Mouse (Mus musculus): ENCODE measurements around the gene Birc6. TPM values are rescaled to one million over a fixed set of nuclear protein-coding genes. Genes with fewer than 3 reads are reported as not detected.

Birc6 gene
- polyA plus RNA-seq, 1 experiment from 2014 or later: 116 TPM

GRCm38 (mm10) chr17:74580738-74581137 lies 52.6 kb downstream of the Birc6 start:
- no peaks in the 10 kb centered on the region for H3K9me3 ChIP-seq (ENCODE audit: control insufficient read depth, low read length)
- no peaks in the 10 kb centered on the region for H3K27me3 ChIP-seq (ENCODE audit: control insufficient read depth, insufficient read depth, low read length)
- ATAC-seq (ENCODE audit: low FRiP score, low TSS enrichment): no peak
- no peaks in the 10 kb centered on the region for H3K4me1 ChIP-seq (ENCODE audit: control insufficient read depth, insufficient read depth, low read length)
- H3K9ac ChIP-seq (replicated peaks; ENCODE audit: low read length): no peak overlapping the region
- H3K4me3 ChIP-seq (replicated peaks; ENCODE audit: low read depth, low read length): no peak overlapping the region
- no peak for DNase-seq
- H3K36me3 ChIP-seq (ENCODE audit: control insufficient read depth, insufficient read depth, low read length): peaks cover 22% of the 10 kb centered on the region
- no peak overlapping the region for H3K4me2 ChIP-seq (ENCODE audit: low read length)
- 95% methylated on average over 1 of the region's 1 CpGs for WGBS
- no peak overlapping the region for H3K27ac ChIP-seq (replicated peaks; ENCODE audit: low read depth, low read length)

- Histone ChIP-seq H3K27ac (replicated peaks; ENCODE audit: low read depth, low read length) (no peak overlapping the region), H3K4me1 (ENCODE audit: control insufficient read depth, insufficient read depth, low read length) (no peaks in the 10 kb centered on the region), H3K27me3 (ENCODE audit: control insufficient read depth, insufficient read depth, low read length) (no peaks in the 10 kb centered on the region), H3K9me3 (ENCODE audit: control insufficient read depth, low read length) (no peaks in the 10 kb centered on the region), H3K36me3 (ENCODE audit: control insufficient read depth, insufficient read depth, low read length) (0 out of 2 replicates have a peak, but pooled peaks cover 3% of the 10 kb centered on the region), H3K4me2 (ENCODE audit: low read length) (no peak overlapping the region), H3K9ac (replicated peaks; ENCODE audit: low read length) (no peak overlapping the region), H3K4me3 (replicated peaks; ENCODE audit: low read depth, low read length) (no peak overlapping the region)
- ATAC-seq (ENCODE audit: low FRiP score, low TSS enrichment) (no peak), DNase-seq (no peak)
- 91% methylated on average over 3 of the region's 3 CpGs for WGBS
Measured at GRCm38 (mm10) chr17:74586768-74587167, 58.7 kb downstream of the Birc6 start.

DNA sequence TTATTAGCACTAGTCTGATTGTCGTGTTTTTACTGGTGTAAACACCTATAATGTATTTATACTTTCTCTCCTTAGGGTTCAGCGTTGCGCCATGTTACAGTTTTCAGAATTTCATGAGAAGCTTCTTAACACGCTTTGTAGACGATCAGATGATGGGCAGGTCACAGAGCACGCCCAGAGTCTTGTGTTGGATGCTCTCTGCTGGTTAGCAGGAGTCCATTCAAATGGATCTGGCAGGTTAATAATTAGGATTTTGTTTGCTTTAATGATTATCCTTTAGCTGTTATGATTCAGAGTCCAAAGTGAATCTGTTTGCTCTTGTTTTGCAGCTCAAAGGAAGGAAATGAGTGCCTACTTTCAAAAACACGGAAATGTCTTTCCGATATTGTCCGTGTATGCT lies 70.8 kb downstream of the Birc6 start:
- H3K36me3 ChIP-seq (ENCODE audit: control insufficient read depth, insufficient read depth, low read length): peaks cover 68% of the 10 kb centered on the region
- H3K27ac ChIP-seq (replicated peaks; ENCODE audit: low read depth, low read length): no peak overlapping the region
- H3K9me3 ChIP-seq (ENCODE audit: control insufficient read depth, low read length): no peaks in the 10 kb centered on the region
- H3K27me3 ChIP-seq (ENCODE audit: control insufficient read depth, insufficient read depth, low read length): no peaks in the 10 kb centered on the region
- no peak overlapping the region for H3K4me3 ChIP-seq (replicated peaks; ENCODE audit: low read depth, low read length)
- no peak overlapping the region for H3K4me2 ChIP-seq (ENCODE audit: low read length)
- H3K4me1 ChIP-seq (ENCODE audit: control insufficient read depth, insufficient read depth, low read length): no peaks in the 10 kb centered on the region
- 95% methylated on average over 9 of the region's 9 CpGs for WGBS
- no peak for DNase-seq
- no peak for ATAC-seq (ENCODE audit: low FRiP score, low TSS enrichment)
- H3K9ac ChIP-seq (replicated peaks; ENCODE audit: low read length): no peak overlapping the region

DNA sequence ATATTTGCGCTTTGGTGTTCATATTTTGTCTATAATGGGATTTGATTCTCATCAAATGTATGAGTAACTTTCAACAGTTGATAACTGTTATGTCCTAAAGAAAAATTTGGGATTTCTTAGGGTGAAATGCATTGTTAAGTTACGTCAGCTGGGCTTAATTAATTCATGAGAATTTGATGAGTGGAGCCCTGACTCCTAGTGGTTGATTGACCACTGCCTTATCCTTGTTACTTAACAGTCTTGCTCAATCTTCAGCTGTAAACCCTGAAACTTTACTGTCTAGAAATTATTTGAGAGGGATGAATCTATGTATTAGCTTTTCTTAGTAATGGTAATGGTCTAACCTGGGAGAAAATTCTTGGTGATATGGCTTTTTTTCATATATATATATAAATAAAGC lies 71.3 kb downstream of the Birc6 start:
- H3K4me3 ChIP-seq (replicated peaks; ENCODE audit: low read depth, low read length): no peak overlapping the region
- peaks cover 68% of the 10 kb centered on the region for H3K36me3 ChIP-seq (ENCODE audit: control insufficient read depth, insufficient read depth, low read length)
- H3K9ac ChIP-seq (replicated peaks; ENCODE audit: low read length): no peak overlapping the region
- no peaks in the 10 kb centered on the region for H3K4me1 ChIP-seq (ENCODE audit: control insufficient read depth, insufficient read depth, low read length)
- H3K27ac ChIP-seq (replicated peaks; ENCODE audit: low read depth, low read length): no peak overlapping the region
- DNase-seq: no peak
- H3K9me3 ChIP-seq (ENCODE audit: control insufficient read depth, low read length): no peaks in the 10 kb centered on the region
- no peaks in the 10 kb centered on the region for H3K27me3 ChIP-seq (ENCODE audit: control insufficient read depth, insufficient read depth, low read length)
- 88% methylated on average over 2 of the region's 2 CpGs for WGBS
- ATAC-seq (ENCODE audit: low FRiP score, low TSS enrichment): no peak
- H3K4me2 ChIP-seq (ENCODE audit: low read length): no peak overlapping the region

DNA sequence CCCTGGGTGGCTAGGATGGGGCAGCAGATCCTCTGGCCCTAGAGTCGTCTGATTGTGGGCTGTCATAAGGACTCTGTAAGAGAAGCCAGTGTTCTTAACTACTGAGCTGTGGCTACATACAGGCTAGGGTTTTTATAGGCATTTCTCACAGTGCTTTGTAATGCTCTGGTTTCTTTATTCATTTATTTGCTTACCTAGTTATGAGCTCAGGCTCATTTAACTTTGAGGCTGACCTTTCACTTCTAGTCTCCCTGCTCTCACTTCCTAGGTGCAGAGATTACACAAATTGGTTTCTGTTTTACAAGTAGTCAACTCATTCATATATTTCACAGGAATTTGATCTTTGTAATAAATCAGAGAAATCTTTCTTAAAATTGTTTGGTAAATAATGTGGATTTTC lies 73.1 kb downstream of the Birc6 start:
- ATAC-seq (ENCODE audit: low FRiP score, low TSS enrichment) (no peak), DNase-seq (no peak)
- Histone ChIP-seq H3K9ac (replicated peaks; ENCODE audit: low read length) (no peak overlapping the region), H3K4me2 (ENCODE audit: low read length) (no peak overlapping the region), H3K4me1 (ENCODE audit: control insufficient read depth, insufficient read depth, low read length) (no peaks in the 10 kb centered on the region), H3K36me3 (ENCODE audit: control insufficient read depth, insufficient read depth, low read length) (peaks cover 68% of the 10 kb centered on the region), H3K27me3 (ENCODE audit: control insufficient read depth, insufficient read depth, low read length) (no peaks in the 10 kb centered on the region), H3K27ac (replicated peaks; ENCODE audit: low read depth, low read length) (no peak overlapping the region), H3K4me3 (replicated peaks; ENCODE audit: low read depth, low read length) (no peak overlapping the region), H3K9me3 (ENCODE audit: control insufficient read depth, low read length) (no peaks in the 10 kb centered on the region)
- WGBS: 92% methylated on average over 1 of the region's 1 CpGs

DNA sequence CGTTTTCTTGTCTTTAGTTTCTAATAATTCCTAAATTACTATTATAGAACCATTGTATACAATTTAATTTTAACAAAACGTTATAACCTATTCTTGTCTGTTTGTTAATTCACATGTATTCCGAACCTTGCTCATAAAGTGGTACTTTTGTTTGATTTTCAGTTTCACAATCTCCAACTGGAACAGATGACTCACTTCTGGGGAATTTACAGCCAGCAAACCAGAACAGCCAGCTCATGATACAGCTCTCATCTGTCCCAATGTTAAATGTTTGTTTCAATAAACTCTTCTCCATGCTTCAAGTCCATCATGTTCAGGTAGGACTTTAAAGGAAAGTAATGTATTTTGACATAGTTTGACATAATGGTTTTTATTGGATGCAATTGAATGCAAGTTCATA lies 102.7 kb downstream of the Birc6 start:
- Histone ChIP-seq H3K4me3 (replicated peaks; ENCODE audit: low read depth, low read length) (no peak overlapping the region), H3K4me1 (ENCODE audit: control insufficient read depth, insufficient read depth, low read length) (no peaks in the 10 kb centered on the region), H3K27me3 (ENCODE audit: control insufficient read depth, insufficient read depth, low read length) (no peaks in the 10 kb centered on the region), H3K9ac (replicated peaks; ENCODE audit: low read length) (no peak overlapping the region), H3K36me3 (ENCODE audit: control insufficient read depth, insufficient read depth, low read length) (peaks cover 81% of the 10 kb centered on the region), H3K27ac (replicated peaks; ENCODE audit: low read depth, low read length) (no peak overlapping the region), H3K9me3 (ENCODE audit: control insufficient read depth, low read length) (no peaks in the 10 kb centered on the region), H3K4me2 (ENCODE audit: low read length) (no peak overlapping the region)
- ATAC-seq (ENCODE audit: low FRiP score, low TSS enrichment) (no peak), DNase-seq (no peak)
- 96% methylated on average over 3 of the region's 3 CpGs for WGBS

- Histone ChIP-seq H3K4me3 (replicated peaks; ENCODE audit: low read depth, low read length) (no peak overlapping the region), H3K9ac (replicated peaks; ENCODE audit: low read length) (no peak overlapping the region), H3K9me3 (ENCODE audit: control insufficient read depth, low read length) (no peaks in the 10 kb centered on the region), H3K27me3 (ENCODE audit: control insufficient read depth, insufficient read depth, low read length) (no peaks in the 10 kb centered on the region), H3K4me1 (ENCODE audit: control insufficient read depth, insufficient read depth, low read length) (no peaks in the 10 kb centered on the region), H3K27ac (replicated peaks; ENCODE audit: low read depth, low read length) (no peak overlapping the region), H3K4me2 (ENCODE audit: low read length) (no peak overlapping the region), H3K36me3 (ENCODE audit: control insufficient read depth, insufficient read depth, low read length) (peaks cover 65% of the 10 kb centered on the region)
- ATAC-seq (ENCODE audit: low FRiP score, low TSS enrichment): no peak
- no peak for DNase-seq
Measured at GRCm38 (mm10) chr17:74642445-74642844, 114.3 kb downstream of the Birc6 start.

DNA sequence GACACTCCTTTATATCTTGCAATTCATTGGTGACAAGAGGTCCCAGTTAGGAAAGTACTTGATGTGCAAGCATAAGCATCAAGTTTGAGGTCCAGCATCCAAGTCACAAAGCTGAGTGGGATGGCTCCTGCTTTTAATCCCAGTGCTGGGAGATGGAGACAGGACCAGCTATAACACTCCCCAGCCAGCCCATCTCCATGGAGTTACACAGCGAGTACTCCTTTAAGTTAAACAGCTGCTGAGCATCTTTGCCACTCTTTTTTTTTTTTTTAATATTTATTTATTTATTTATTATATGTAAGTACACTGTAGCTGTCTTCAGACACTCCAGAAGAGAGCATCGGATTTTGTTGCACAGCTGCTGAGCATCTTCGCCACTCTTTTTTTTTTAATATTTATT lies 130.3 kb downstream of the Birc6 start:
- WGBS: 99% methylated on average over 3 of the region's 3 CpGs
- DNase-seq (no peak), ATAC-seq (ENCODE audit: low FRiP score, low TSS enrichment) (no peak)

DNA sequence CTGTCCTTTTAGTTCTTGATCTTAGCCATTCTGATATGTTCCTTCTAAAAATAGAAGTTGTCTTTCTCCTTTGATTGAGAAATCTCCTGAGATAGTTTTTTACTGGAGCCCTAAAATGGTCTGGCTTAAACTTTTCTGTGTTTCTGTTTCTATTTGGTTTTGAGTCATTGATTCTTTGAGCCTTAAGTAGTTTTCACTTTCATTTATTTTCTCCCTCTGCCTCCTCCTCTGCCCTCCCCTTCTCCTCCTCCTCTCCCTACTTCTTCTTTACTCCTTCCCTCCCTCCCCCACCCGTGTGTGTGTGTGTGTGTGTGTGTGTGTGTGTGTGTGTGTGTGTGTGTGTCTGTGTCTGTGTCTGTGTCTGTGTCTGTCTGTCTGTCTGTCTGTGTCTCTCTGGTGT lies 139.9 kb downstream of the Birc6 start:
- H3K4me3 ChIP-seq (replicated peaks; ENCODE audit: low read depth, low read length): no peak overlapping the region
- no peaks in the 10 kb centered on the region for H3K4me1 ChIP-seq (ENCODE audit: control insufficient read depth, insufficient read depth, low read length)
- no peak overlapping the region for H3K4me2 ChIP-seq (ENCODE audit: low read length)
- H3K27me3 ChIP-seq (ENCODE audit: control insufficient read depth, insufficient read depth, low read length): no peaks in the 10 kb centered on the region
- no peak overlapping the region for H3K9ac ChIP-seq (replicated peaks; ENCODE audit: low read length)
- no peak overlapping the region for H3K27ac ChIP-seq (replicated peaks; ENCODE audit: low read depth, low read length)
- WGBS: no CpG with 5 or more reads among the region's 1 CpGs
- H3K9me3 ChIP-seq (ENCODE audit: control insufficient read depth, low read length): no peaks in the 10 kb centered on the region
- H3K36me3 ChIP-seq (ENCODE audit: control insufficient read depth, insufficient read depth, low read length): peaks cover 58% of the 10 kb centered on the region
- DNase-seq (no peak), ATAC-seq (ENCODE audit: low FRiP score, low TSS enrichment) (no peak)

More for the DNA sequence above, 130.3 kb downstream of the Birc6 start:
- H3K9me3 ChIP-seq (ENCODE audit: control insufficient read depth, low read length): no peaks in the 10 kb centered on the region
- H3K27ac ChIP-seq (replicated peaks; ENCODE audit: low read depth, low read length): no peak overlapping the region
- no peaks in the 10 kb centered on the region for H3K4me1 ChIP-seq (ENCODE audit: control insufficient read depth, insufficient read depth, low read length)
- H3K27me3 ChIP-seq (ENCODE audit: control insufficient read depth, insufficient read depth, low read length): no peaks in the 10 kb centered on the region
- peaks cover 69% of the 10 kb centered on the region for H3K36me3 ChIP-seq (ENCODE audit: control insufficient read depth, insufficient read depth, low read length)
- no peak overlapping the region for H3K4me2 ChIP-seq (ENCODE audit: low read length)
- H3K4me3 ChIP-seq (replicated peaks; ENCODE audit: low read depth, low read length): no peak overlapping the region
- H3K9ac ChIP-seq (replicated peaks; ENCODE audit: low read length): no peak overlapping the region

All from midbrain, embryonic 14.5 days (tissue).